Mouse (Mus musculus): Measurements from ENCODE around the gene Got1.
"Not testable (repeated sequence)": the region's sequence is repeated elsewhere in the genome, so short reads cannot be mapped to it uniquely, and the experiment has no call there.

The Got1 gene

GRCm38 (mm10) chr19:43523551-43523950, 854 bp downstream of the Got1 start:
- peak; percentile 54 to 83 for DNase-seq (ENCODE audit: inconsistent age in 2 of 2, low spot score in 1 of 2)

- peak in 1 of 2 experiments; percentile 88 for DNase-seq (ENCODE audit: inconsistent age in 2 of 2, low spot score in 1 of 2)
These were observed 2.4 kb downstream of the Got1 start for GRCm38 (mm10) chr19:43521996-43522395.

GRCm38 (mm10) chr19:43521362-43521761, 3.0 kb downstream of the Got1 start:
- peak in 1 of 2 experiments; percentile 47 for DNase-seq (ENCODE audit: inconsistent age in 2 of 2, low spot score in 1 of 2)

GRCm38 (mm10) chr19:43520402-43520801, 4.0 kb downstream of the Got1 start:
- DNase-seq (ENCODE audit: inconsistent age in 2 of 2, low spot score in 1 of 2), result peak in 1 of 2 experiments; percentile 41

GRCm38 (mm10) chr19:43519226-43519625, 5.2 kb downstream of the Got1 start:
- DNase-seq (ENCODE audit: inconsistent age in 2 of 2, low spot score in 1 of 2), result no peak

GRCm38 (mm10) chr19:43518261-43518660, 6.1 kb downstream of the Got1 start:
- DNase-seq (ENCODE audit: inconsistent age in 2 of 2, low spot score in 1 of 2), result no peak

GRCm38 (mm10) chr19:43517808-43518207, 6.6 kb downstream of the Got1 start:
- DNase-seq (ENCODE audit: inconsistent age in 2 of 2, low spot score in 1 of 2), result no peak

GRCm38 (mm10) chr19:43517320-43517719, 7.1 kb downstream of the Got1 start:
- DNase-seq (ENCODE audit: inconsistent age in 2 of 2, low spot score in 1 of 2), result no peak

- DNase-seq (ENCODE audit: inconsistent age in 2 of 2, low spot score in 1 of 2), result peak in 1 of 2 experiments; percentile 66
These were observed 7.9 kb downstream of the Got1 start for GRCm38 (mm10) chr19:43516397-43517035.

- no peak for DNase-seq (ENCODE audit: inconsistent age in 2 of 2, low spot score in 1 of 2)
These were observed 8.6 kb downstream of the Got1 start for GRCm38 (mm10) chr19:43515668-43516396.

GRCm38 (mm10) chr19:43513874-43514273, 10.5 kb downstream of the Got1 start:
- no peak for DNase-seq (ENCODE audit: inconsistent age in 2 of 2, low spot score in 1 of 2)

- DNase-seq (ENCODE audit: inconsistent age in 2 of 2, low spot score in 1 of 2), result peak; percentile 69 to 75
These were observed 12.5 kb downstream of the Got1 start for GRCm38 (mm10) chr19:43511621-43512620.

- DNase-seq (ENCODE audit: inconsistent age in 2 of 2, low spot score in 1 of 2), result no peak
These were observed 13.8 kb downstream of the Got1 start for GRCm38 (mm10) chr19:43510436-43511220.

GRCm38 (mm10) chr19:43505441-43505840, 19.0 kb downstream of the Got1 start:
- DNase-seq (ENCODE audit: inconsistent age in 2 of 2, low spot score in 1 of 2), result no peak

GRCm38 (mm10) chr19:43503593-43503992, 20.8 kb downstream of the Got1 start:
- not testable (repeated sequence) for DNase-seq (ENCODE audit: inconsistent age in 2 of 2, low spot score in 1 of 2)

- DNase-seq (ENCODE audit: inconsistent age in 2 of 2, low spot score in 1 of 2), result no peak
These were observed 21.8 kb downstream of the Got1 start for GRCm38 (mm10) chr19:43502630-43503029.

- peak in 1 of 2 experiments; percentile 47 for DNase-seq (ENCODE audit: inconsistent age in 2 of 2, low spot score in 1 of 2)
These were observed 25.5 kb downstream of the Got1 start for GRCm38 (mm10) chr19:43498874-43499273.

- no peak for DNase-seq (ENCODE audit: inconsistent age in 2 of 2, low spot score in 1 of 2)
These were observed 27.0 kb downstream of the Got1 start for GRCm38 (mm10) chr19:43497440-43497839.

GRCm38 (mm10) chr19:43495846-43496245, 28.6 kb downstream of the Got1 start:
- DNase-seq (ENCODE audit: inconsistent age in 2 of 2, low spot score in 1 of 2), result peak; percentile 42 to 88

- no peak for DNase-seq (ENCODE audit: inconsistent age in 2 of 2, low spot score in 1 of 2)
These were observed 29.5 kb downstream of the Got1 start for GRCm38 (mm10) chr19:43494914-43495313.
